Mouse (Mus musculus) olfactory bulb, adult 2 months (tissue): ENCODE measurements at regions not wholly inside any gene's neighbourhood (a gene's known extent, or its start where the extent isn't known, plus 50 kb on each side); places are given as distances from the start of the nearest gene placed in this dataset.

ENCODE experiments used
- CTCF ChIP-seq: fragments of 200-500 bp; IDR thresholded peaks from 2 replicates; pipeline ENCODE4 v1.5.1; 2012; ENCODE audit warnings: low read depth, mild to moderate bottlenecking, low read length, moderate library complexity; ENCODE audit not compliant: insufficient read depth
- POLR2A ChIP-seq: fragments of 200-500 bp; IDR thresholded peaks from 2 replicates; pipeline ENCODE4 v1.6.1; 2012; ENCODE audit warnings: mild to moderate bottlenecking, low read depth, low read length, moderate library complexity; ENCODE audit not compliant: insufficient read depth

GRCm38 (mm10) chr4:84030916-84031315, 505.6 kb downstream of the Ccdc171 start:
- no peak for TF ChIP-seq CTCF
- TF ChIP-seq POLR2A: no peak
